Mouse (Mus musculus) heart, adult 11 months (tissue): ENCODE results near the gene Gm10681.
"Not testable (repeated sequence)": the region's sequence is repeated elsewhere in the genome, so short reads cannot be mapped to it uniquely, and the experiment has no call there.

ENCODE experiments used
- DNase-seq: peaks from one replicate; pipeline ENCODE4 v3.0.0; 2022

The Gm10681 gene

DNA sequence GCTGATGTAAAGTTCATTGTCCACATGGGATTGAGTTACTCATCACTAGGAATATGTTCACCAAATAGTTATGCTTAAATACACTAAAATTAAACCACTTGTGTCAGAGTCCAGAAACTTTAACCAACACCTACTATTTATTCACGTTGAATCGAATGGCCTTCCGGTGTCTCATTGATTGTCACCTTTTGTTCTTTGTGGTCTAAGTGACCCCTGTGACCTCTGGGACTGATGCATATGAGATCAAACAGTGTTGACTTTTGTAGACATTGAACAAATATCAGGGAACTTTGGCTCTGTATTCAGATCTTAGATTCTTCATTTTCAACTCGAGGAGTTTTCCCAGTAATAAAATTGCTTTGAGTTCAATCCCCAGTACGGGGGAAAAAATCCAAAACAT is 81.4 kb downstream of the Gm10681 start:
- not testable (repeated sequence) for DNase-seq
